Mouse (Mus musculus): Measurements from ENCODE around the gene Nipa2. TPM values are rescaled to one million over a fixed set of nuclear protein-coding genes. Genes with fewer than 3 reads are reported as not detected.

Gene Nipa2
- total RNA-seq (2021) = 10 to 100 TPM; 41.7 to 44.4 TPM
- long read RNA-seq, transcript Nipa2-201 (7 exons, 3,197 nt) = major isoform, 34 of 36 reads
- long read RNA-seq, partial matches to known transcripts = 0 of 36 reads
- long read RNA-seq, other reads (novel, unspliced or antisense) = 2 of 36 reads

GRCm38 (mm10) chr7:55962004-55962908, at the start of gene Nipa2:
TSS of gene Nipa2 (minus strand) at chr7:55962476.
- peak; percentile 88 to 95 for DNase-seq (ENCODE audit: low spot score in 2 of 2)

- DNase-seq (ENCODE audit: low spot score in 2 of 2) = no peak
These were observed 48.7 kb upstream of the Nipa2 start for GRCm38 (mm10) chr7:56011018-56011333.

DNA sequence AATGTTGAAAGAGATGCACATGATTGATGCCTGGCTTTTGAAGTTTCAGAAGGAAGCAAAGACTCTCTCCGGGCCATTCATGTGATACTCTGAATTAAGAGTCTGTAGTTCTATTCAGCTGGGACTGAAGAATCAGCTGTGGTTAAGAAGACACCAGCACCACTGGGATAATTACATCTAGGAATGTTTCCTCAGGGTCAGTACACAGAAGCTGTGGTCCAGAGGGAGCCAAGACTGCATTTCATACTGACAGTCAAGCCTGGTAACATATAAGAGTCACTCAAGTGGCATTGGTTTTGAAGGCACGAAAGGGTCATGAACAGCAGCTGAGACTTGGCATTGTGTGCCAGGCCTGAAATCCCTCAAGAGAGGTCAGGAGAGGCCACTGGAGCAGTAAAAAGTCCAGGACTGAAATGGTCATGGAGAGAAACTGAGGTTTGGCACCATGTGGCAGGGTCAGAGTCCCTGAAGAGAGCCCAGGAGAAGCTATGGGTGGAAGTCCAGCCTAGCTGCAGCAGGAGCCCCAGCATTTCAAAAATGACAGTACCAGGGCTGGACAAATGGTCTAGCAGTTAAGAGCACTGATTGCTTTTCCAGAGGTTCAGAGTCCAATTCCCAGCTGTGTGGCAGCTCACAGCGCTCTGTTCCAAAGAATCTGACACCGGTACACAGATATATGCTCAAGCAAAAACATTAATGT, 48.2 kb upstream of the Nipa2 start:
- DNase-seq (ENCODE audit: low spot score in 2 of 2) = no peak

DNA sequence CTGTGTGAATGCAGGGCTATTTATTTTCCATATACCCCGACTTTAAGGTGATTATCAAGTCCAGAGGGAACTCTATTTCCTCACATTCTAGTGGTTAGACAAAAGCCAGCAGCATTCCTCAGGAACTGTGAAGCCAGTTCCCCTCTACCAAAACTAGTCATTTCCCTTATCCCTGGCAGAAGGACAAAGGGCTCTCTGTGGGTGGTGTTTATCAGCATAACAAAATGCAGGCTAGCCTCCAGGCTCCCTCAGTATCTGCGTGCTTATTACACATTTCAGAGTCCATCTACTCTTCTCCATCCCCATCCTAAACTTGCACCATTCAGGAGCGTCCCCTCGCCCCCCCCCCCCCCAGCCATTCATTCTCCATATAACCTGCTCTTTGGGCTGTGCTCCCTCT, 36.7 kb upstream of the Nipa2 start:
- no peak for DNase-seq (ENCODE audit: low spot score in 2 of 2)

DNA sequence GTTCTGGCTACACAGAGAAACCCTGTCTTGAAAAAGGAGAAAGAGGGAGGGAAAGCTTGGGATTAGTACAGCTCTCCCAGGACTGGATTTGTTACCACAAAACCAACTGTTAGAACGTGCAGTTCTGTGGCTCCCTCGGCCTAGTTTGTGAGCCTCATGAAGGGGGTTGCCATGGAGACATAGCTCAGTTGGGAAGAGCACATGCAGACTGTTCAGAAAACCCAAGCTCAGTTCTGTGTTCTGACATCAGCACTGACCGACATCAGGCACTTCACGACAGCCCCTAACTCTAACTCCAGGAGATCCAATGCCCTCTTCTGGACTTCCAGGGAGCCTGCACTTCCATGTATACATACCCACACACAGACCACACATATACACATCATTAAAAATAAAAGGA, 32.7 kb upstream of the Nipa2 start:
- DNase-seq (ENCODE audit: low spot score in 2 of 2) = peak; percentile 39 to 78

DNA sequence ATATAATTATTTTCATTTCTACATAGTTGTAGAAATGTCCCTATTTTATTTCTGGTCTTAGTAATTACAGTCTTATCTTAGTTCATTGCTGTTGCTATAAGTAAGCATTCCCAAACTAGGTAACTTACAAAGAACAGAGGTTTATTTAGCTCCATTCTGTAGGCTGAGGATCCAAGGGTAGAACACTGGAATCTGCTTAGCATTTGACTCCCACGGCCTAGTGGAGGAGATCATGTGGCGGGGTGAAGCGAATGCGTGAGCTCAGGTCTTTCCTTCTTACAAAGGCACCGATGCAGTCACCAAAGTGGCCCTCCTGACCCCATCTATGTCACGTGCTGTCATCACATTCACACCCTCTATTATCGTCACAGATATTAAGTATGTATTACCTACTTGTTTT, 29.6 kb upstream of the Nipa2 start:
- DNase-seq (ENCODE audit: low spot score in 2 of 2) = no peak

GRCm38 (mm10) chr7:55991129-55991528, 28.9 kb upstream of the Nipa2 start:
- DNase-seq (ENCODE audit: low spot score in 2 of 2) = no peak

- peak; percentile 60 to 92 for DNase-seq (ENCODE audit: low spot score in 2 of 2)
These were observed 24.4 kb upstream of the Nipa2 start for GRCm38 (mm10) chr7:55986526-55987214.

GRCm38 (mm10) chr7:55984754-55985153, 22.5 kb upstream of the Nipa2 start:
- no peak for DNase-seq (ENCODE audit: low spot score in 2 of 2)

DNA sequence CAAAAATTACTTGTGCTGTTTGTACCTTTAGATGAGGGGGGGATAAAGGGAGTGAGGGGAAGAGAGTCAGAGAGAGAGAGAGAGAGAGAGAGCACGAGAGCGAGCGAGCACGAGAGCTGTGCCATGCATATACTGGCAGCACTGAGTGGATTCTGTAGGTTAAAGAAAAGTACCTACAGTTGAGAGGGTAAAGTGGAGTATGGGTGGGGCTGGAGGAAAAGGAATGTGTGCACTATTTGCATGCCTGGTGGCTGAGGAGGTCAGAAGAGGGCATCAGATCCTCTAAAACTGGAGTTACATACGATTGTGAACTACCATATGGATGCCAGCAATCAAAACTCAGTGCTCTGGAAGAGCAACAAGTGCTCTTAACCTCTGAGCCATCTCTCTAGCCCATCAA, 20.8 kb upstream of the Nipa2 start:
- DNase-seq (ENCODE audit: low spot score in 2 of 2) = no peak

- DNase-seq (ENCODE audit: low spot score in 2 of 2) = no peak
These were observed 19.9 kb upstream of the Nipa2 start for GRCm38 (mm10) chr7:55982010-55982700.

- no peak for DNase-seq (ENCODE audit: low spot score in 2 of 2)
These were observed 19.2 kb upstream of the Nipa2 start for GRCm38 (mm10) chr7:55981511-55981910.

DNA sequence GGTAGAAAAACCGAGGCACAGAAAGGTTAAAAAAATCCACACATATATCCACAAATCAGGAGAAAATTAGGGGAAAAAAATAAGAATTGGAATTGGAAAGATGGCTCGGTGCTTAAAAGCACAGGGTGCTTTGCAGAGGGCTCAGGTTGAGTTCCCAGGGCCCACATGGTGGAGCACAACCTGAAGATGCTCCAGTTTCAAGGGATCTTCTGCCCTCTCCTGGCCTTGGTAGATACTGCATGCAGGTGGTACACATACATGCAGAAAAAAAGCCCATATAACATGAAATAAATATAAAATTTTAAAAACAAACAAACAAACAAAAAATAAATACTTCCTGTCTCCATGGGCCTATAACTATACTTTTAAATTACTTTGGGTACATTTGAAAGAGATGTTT, 12.2 kb upstream of the Nipa2 start:
- no peak for DNase-seq (ENCODE audit: low spot score in 2 of 2)

DNA sequence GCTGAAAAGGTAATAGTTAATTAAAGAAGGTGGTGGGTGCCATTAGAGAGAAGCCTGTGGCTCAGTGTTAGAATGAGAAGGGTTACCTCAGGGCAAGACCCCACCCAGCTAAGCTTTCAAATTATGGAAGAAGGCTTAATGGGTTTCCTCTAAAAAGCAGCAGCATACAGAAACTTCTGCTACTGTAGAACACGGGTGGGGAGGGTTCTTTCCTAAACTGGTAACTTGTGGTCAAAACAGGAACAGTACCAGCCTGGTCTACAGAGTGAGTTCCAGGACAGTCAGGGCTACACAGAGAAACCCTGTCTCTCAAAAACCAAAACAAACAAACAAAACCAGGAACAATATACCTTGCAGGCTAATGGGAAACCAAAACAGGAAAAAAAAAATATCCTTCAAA, 7.1 kb upstream of the Nipa2 start:
- no peak for DNase-seq (ENCODE audit: low spot score in 2 of 2)

GRCm38 (mm10) chr7:55968258-55968901, 6.1 kb upstream of the Nipa2 start:
- DNase-seq (ENCODE audit: low spot score in 2 of 2) = no peak

DNA sequence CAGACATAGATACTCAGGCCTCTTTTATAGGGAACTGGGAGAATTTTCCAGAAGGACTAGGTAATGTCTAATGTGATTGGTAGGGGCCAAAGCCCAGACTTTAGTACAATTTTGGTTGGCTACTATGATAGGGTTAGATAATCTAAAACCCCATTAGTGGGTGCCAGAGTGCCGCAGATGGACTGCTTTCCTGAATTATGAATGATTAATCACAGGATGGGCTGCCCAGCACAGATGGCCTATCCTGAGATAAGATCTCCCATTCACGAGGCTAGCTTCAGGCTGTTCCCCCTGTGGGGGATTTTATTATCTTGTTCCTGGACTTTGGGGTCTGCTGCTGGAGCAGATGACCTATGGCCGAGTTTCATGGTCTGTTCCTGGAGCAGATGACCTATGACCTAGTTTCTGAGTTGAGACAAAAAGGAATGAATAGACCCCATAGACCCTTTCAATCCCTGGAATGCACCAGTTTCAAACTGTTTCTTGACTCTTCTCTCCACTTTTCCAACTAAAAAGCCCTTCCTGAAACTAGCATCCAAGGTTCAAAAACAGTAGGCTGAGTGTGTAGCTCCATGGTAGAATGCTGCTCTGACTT, 4.7 kb upstream of the Nipa2 start:
- no peak for DNase-seq (ENCODE audit: low spot score in 2 of 2)

GRCm38 (mm10) chr7:55960506-55960905, 1.8 kb downstream of the Nipa2 start:
- DNase-seq (ENCODE audit: low spot score in 2 of 2) = no peak

DNA sequence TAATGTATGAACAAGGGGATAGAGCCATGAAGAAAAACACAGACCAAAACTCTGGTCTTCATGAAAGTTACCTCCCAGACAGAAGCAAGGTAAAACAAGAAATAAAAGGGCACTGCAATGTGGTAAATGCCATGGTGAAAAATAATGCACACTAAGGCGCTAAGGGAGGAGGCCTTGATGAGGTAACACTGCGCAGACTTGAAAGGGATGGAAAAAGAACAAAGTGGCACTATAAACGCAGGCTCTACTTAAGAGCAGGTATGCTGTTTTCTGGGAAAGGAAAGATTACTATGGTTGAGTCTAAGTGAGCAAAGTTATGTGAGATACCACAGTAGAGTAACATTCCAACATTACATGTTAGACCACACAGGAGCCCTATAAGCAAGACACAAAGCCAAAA, 2.5 kb downstream of the Nipa2 start:
- DNase-seq (ENCODE audit: low spot score in 2 of 2) = no peak

GRCm38 (mm10) chr7:55957916-55958315, 4.4 kb downstream of the Nipa2 start:
- DNase-seq (ENCODE audit: low spot score in 2 of 2) = no peak

- DNase-seq (ENCODE audit: low spot score in 2 of 2) = no peak
These were observed 5.1 kb downstream of the Nipa2 start for GRCm38 (mm10) chr7:55957178-55957577.
